Mouse (Mus musculus): ENCODE results near the gene Pcdh9.

GRCm38 (mm10) chr14:93329247-93329646, 561.2 kb downstream of the Pcdh9 start:
- TF ChIP-seq CTCF (IDR thresholded peaks at IDR 0.05; ENCODE audit: borderline replicate concordance, insufficient read depth, low read depth, low read length) = no peak
- TF ChIP-seq POLR2A (IDR thresholded peaks at IDR 0.05; ENCODE audit: borderline replicate concordance, insufficient read depth, low read length) = no peak

Data from cerebellum, adult 2 months (tissue).